Mouse (Mus musculus) small intestine, adult 2 months (tissue): ENCODE results near the gene Gnat1.

ENCODE experiments used
- CTCF ChIP-seq: fragments of 200-500 bp; IDR thresholded peaks from 2 replicates; pipeline ENCODE4 v1.5.1; 2012; ENCODE audit warnings: low read depth, mild to moderate bottlenecking, control low read depth, inconsistent platforms, low read length, moderate library complexity, mixed read lengths; ENCODE audit not compliant: insufficient replicate concordance, insufficient read length; ENCODE audit errors: extremely low read depth
- POLR2A ChIP-seq: fragments of 200-500 bp; IDR thresholded peaks from 2 replicates; pipeline ENCODE4 v1.6.1; 2012; ENCODE audit warnings: low read depth, mild to moderate bottlenecking, control low read depth, inconsistent platforms, low read length, moderate library complexity

GRCm38 (mm10) chr9:107724796-107725195 is 45.3 kb upstream of the Gnat1 start:
- no peak for TF ChIP-seq CTCF
- TF ChIP-seq POLR2A, result no peak
